ENCODE assay signal across 13 mouse cellular contexts in genomic region chr3:16941146-16941545, GRCm38 (mm10).
DNase-seq lines count a peak whose midpoint lies in the region; ATAC-seq lines count a peak whose summit lies in the region.
"Had no signal": no experiment of that assay in that cellular context is flagged by ENCODE, and none has a peak within 500 bp of the region (broad histone marks: within the 10 kb centered on the region; RNA-seq: fewer than 3 reads in every experiment).

No protein-coding gene starts in this region.

- ATAC-seq in hindbrain, embryonic 11.5 days (ENCODE audit: low FRiP score): no peak
- ATAC-seq in hindbrain, embryonic 16.5 days: peak; percentile 50
- ATAC-seq in neural tube, embryonic 14.5 days (ENCODE audit: low read depth): peak; percentile 29; the same call in 1 of the 2 replicates
- ATAC-seq: inflammation-experienced regulatory T-cells, adult 6 months had no signal

- DNase-seq in hindbrain, embryonic 10.5 days (ENCODE audit: low spot score): no peak
- DNase-seq in hindbrain, embryonic 11.5 days (ENCODE audit: low spot score): no peak
- DNase-seq in ZHBTc4 (ENCODE audit: low read depth, low spot score): peak; percentile 83
- no peak for DNase-seq in thymus, postnatal 14 days
- DNase-seq in layer of hippocampus, postnatal 25 days (ENCODE audit: extremely low spot score in 1 of 2, low spot score in 1 of 2): no peak
- DNase-seq: cerebellum, adult 11-12 months; kidney, postnatal 10 days; lung, postnatal 36 days had no signal

- H3K4me2 ChIP-seq in hindbrain, embryonic 11.5 days (replicated peaks; ENCODE audit: low read depth, low read length): no peak overlapping the region
- peak overlapping the region; percentile 43 for H3K4me2 ChIP-seq in hindbrain, embryonic 16.5 days (ENCODE audit: low read length)
- H3K4me2 ChIP-seq in neural tube, embryonic 14.5 days (ENCODE audit: low read depth, low read length): peak overlapping the region; percentile 45
- H3K4me2 ChIP-seq: heart, embryonic 15.5 days; limb, embryonic 12.5 days had no signal

- peak overlapping the region; percentile 45; the same call in 1 of the 2 replicates for H3K27ac ChIP-seq in hindbrain, embryonic 10.5 days
- no peak overlapping the region; the same call in 1 of the 2 replicates for H3K27ac ChIP-seq in hindbrain, embryonic 11.5 days (ENCODE audit: low read depth, low read length)
- H3K27ac ChIP-seq in hindbrain, embryonic 16.5 days (ENCODE audit: low read depth, low read length): peak overlapping the region; percentile 71
- peak overlapping the region; percentile 95 for H3K27ac ChIP-seq in neural tube, embryonic 14.5 days (ENCODE audit: low read depth, low read length)
- H3K27ac ChIP-seq: heart, embryonic 15.5 days; limb, embryonic 12.5 days had no signal

- no peaks in the 10 kb centered on the region for H3K9me3 ChIP-seq in hindbrain, embryonic 10.5 days
- H3K9me3 ChIP-seq in hindbrain, embryonic 11.5 days (ENCODE audit: control insufficient read depth, low read length): no peaks in the 10 kb centered on the region
- H3K9me3 ChIP-seq in hindbrain, embryonic 16.5 days (ENCODE audit: control insufficient read depth, low read length): no peaks in the 10 kb centered on the region
- no peaks in the 10 kb centered on the region for H3K9me3 ChIP-seq in neural tube, embryonic 14.5 days (ENCODE audit: control insufficient read depth, low read length)
- H3K9me3 ChIP-seq: heart, embryonic 15.5 days; limb, embryonic 12.5 days had no signal

- no peaks in the 10 kb centered on the region for H3K27me3 ChIP-seq in hindbrain, embryonic 10.5 days (ENCODE audit: insufficient read depth, poor library complexity, severe bottlenecking)
- H3K27me3 ChIP-seq in hindbrain, embryonic 11.5 days (ENCODE audit: control insufficient read depth, insufficient read depth, low read length): no peaks in the 10 kb centered on the region
- H3K27me3 ChIP-seq in hindbrain, embryonic 16.5 days (replicated peaks; ENCODE audit: control insufficient read depth, insufficient read depth, low read length): no peaks in the 10 kb centered on the region
- no peaks in the 10 kb centered on the region for H3K27me3 ChIP-seq in neural tube, embryonic 14.5 days (ENCODE audit: control insufficient read depth, insufficient read depth, low read length)
- H3K27me3 ChIP-seq: heart, embryonic 15.5 days; limb, embryonic 12.5 days had no signal

- H3K9ac ChIP-seq in hindbrain, embryonic 11.5 days (ENCODE audit: low read depth, low read length): no peak overlapping the region
- H3K9ac ChIP-seq in hindbrain, embryonic 16.5 days (ENCODE audit: low read depth, low read length): peak overlapping the region; percentile 55; the same call in 1 of the 2 replicates
- peak overlapping the region; percentile 47 for H3K9ac ChIP-seq in neural tube, embryonic 14.5 days (replicated peaks; ENCODE audit: low read depth, low read length)
- H3K9ac ChIP-seq: heart, embryonic 15.5 days; limb, embryonic 12.5 days had no signal

- no peaks in the 10 kb centered on the region for H3K36me3 ChIP-seq in hindbrain, embryonic 10.5 days
- H3K36me3 ChIP-seq in hindbrain, embryonic 11.5 days (ENCODE audit: control insufficient read depth, insufficient read depth, low read length): no peaks in the 10 kb centered on the region
- no peaks in the 10 kb centered on the region for H3K36me3 ChIP-seq in hindbrain, embryonic 16.5 days (ENCODE audit: control insufficient read depth, insufficient read depth, low read length)
- H3K36me3 ChIP-seq in neural tube, embryonic 14.5 days (ENCODE audit: control insufficient read depth, insufficient read depth, low read length): no peaks in the 10 kb centered on the region
- H3K36me3 ChIP-seq: heart, embryonic 15.5 days; limb, embryonic 12.5 days had no signal

- 7% methylated on average over 4 of the region's 4 CpGs for WGBS in hindbrain, embryonic 10.5 days
- 9% methylated on average over 4 of the region's 4 CpGs for WGBS in hindbrain, embryonic 11.5 days
- 2% methylated on average over 4 of the region's 4 CpGs for WGBS in hindbrain, embryonic 16.5 days
- WGBS in neural tube, embryonic 14.5 days: 10% methylated on average over 4 of the region's 4 CpGs

- H3K4me1 ChIP-seq in hindbrain, embryonic 10.5 days (replicated peaks): peaks cover 32% of the 10 kb centered on the region
- H3K4me1 ChIP-seq in hindbrain, embryonic 11.5 days (replicated peaks; ENCODE audit: control insufficient read depth, insufficient read depth, low read length): no peaks in the 10 kb centered on the region
- peaks cover 11% of the 10 kb centered on the region for H3K4me1 ChIP-seq in hindbrain, embryonic 16.5 days (ENCODE audit: control insufficient read depth, insufficient read depth, low read depth, low read length)
- H3K4me1 ChIP-seq in neural tube, embryonic 14.5 days (ENCODE audit: control insufficient read depth, insufficient read depth, low read length): peaks cover 11% of the 10 kb centered on the region; the same call in 1 of the 2 replicates
- H3K4me1 ChIP-seq: heart, embryonic 15.5 days; limb, embryonic 12.5 days had no signal

- H3K4me3 ChIP-seq in hindbrain, embryonic 10.5 days: no peak overlapping the region
- no peak overlapping the region for H3K4me3 ChIP-seq in hindbrain, embryonic 11.5 days (ENCODE audit: low read depth, low read length)
- no peak overlapping the region for H3K4me3 ChIP-seq in hindbrain, embryonic 16.5 days (ENCODE audit: low read length)
- H3K4me3 ChIP-seq in neural tube, embryonic 14.5 days (ENCODE audit: low read depth, low read length): peak overlapping the region; percentile 15
- H3K4me3 ChIP-seq: heart, embryonic 15.5 days; limb, embryonic 12.5 days had no signal
